Mouse (Mus musculus) liver, embryonic 14.5 days (tissue): Measurements from ENCODE around the gene Naxd. TPM values are rescaled to one million over a fixed set of nuclear protein-coding genes. Genes with fewer than 3 reads are reported as not detected.

Experiments used
- ATAC-seq: fragments of 200-750 bp; cut with Nextera tagmentation; 2 replicates; pipeline ENCODE4 v1.8.0; 2017; ENCODE audit warnings: moderate number of reproducible peaks, mild to moderate bottlenecking, moderate library complexity; ENCODE audit not compliant: insufficient read depth
- DNase-seq, 3 experiments: peaks; one replicate each; pipeline ENCODE4 v3.0.0-alpha.2; 2012 to 2013; ENCODE audit warnings: low read depth in 3 of 3, low spot score in 3 of 3
- H3K27ac ChIP-seq: fragments of 300-500 bp; sonication (generic); 2 replicates; pipeline ENCODE4 v1.5.1; 2014; ENCODE audit warnings: moderate library complexity, mild to moderate bottlenecking, control low read depth, inconsistent platforms
- H3K27me3 ChIP-seq: fragments of 300-500 bp; sonication (generic); 2 replicates; pipeline ENCODE4 v1.6.1; 2014; ENCODE audit warnings: mild to moderate bottlenecking, low read length, moderate library complexity; ENCODE audit not compliant: control insufficient read depth, insufficient read depth
- H3K36me3 ChIP-seq: fragments of 300-500 bp; sonication (generic); replicated peaks from 2 replicates; pipeline ENCODE4 v1.6.1; 2014; ENCODE audit warnings: low read depth; ENCODE audit not compliant: control insufficient read depth, insufficient read depth
- H3K4me1 ChIP-seq, 2 experiments: fragments of 200-500 bp in 1 of 2; fragments of 300-500 bp in 1 of 2; sonication (generic) in 1 of 2; replicated peaks; 2 replicates each; pipeline ENCODE4 v1.6.1; 2012 to 2014; ENCODE audit warnings: antibody characterized with exemption in 1 of 2, inconsistent platforms in 1 of 2, low read length in 1 of 2; ENCODE audit not compliant: control insufficient read depth in 2 of 2, insufficient read depth in 2 of 2
- H3K4me2 ChIP-seq: fragments of 300-500 bp; sonication (generic); 2 replicates; pipeline ENCODE4 v1.6.1; 2014; ENCODE audit warnings: low read depth, mild to moderate bottlenecking, control low read depth, moderate library complexity
- H3K4me3 ChIP-seq, 2 experiments: fragments of 200-500 bp in 1 of 2; fragments of 300-500 bp in 1 of 2; sonication (generic) in 1 of 2; 2 replicates each; pipeline ENCODE4 v1.5.1; 2012 to 2014; ENCODE audit warnings: low read depth in 2 of 2, low read length in 2 of 2, mild to moderate bottlenecking in 2 of 2, control low read depth in 1 of 2, inconsistent platforms in 1 of 2, moderate library complexity in 1 of 2; ENCODE audit not compliant: insufficient read depth in 1 of 2
- H3K9ac ChIP-seq: fragments of 300-500 bp; sonication (generic); replicated peaks from 2 replicates; pipeline ENCODE4 v1.6.1; 2014; ENCODE audit warnings: mild to moderate bottlenecking, control low read depth, moderate library complexity
- H3K9me3 ChIP-seq: fragments of 300-500 bp; sonication (generic); 2 replicates; pipeline ENCODE4 v1.6.1; 2016; ENCODE audit warnings: low read length, mixed read lengths; ENCODE audit not compliant: control insufficient read depth
- CTCF ChIP-seq: IDR thresholded peaks from 2 replicates; pipeline ENCODE4 v1.5.1; 2016; ENCODE audit warnings: antibody characterized with exemption, low read depth, control low read depth
- EP300 ChIP-seq: IDR thresholded peaks from 2 replicates; pipeline ENCODE4 v1.6.1; 2016; ENCODE audit warnings: antibody characterized with exemption, low read depth
- WGBS: fragments of 180-500 bp; shearing (Covaris S2); extraction: QIAGEN DNeasy Blood & Tissue Kit; methylation state at CpG from one replicate; pipeline ENCODE4 v1.1.7; 2014; ENCODE audit not compliant: insufficient replicate concordance; 5-methylcytosine and 5-hydroxymethylcytosine counted together
- polyA plus RNA-seq, 2 experiments: library from polyadenylated mRNA; depleted of rRNA in 1 of 2; stranded (reverse) in 1 of 2; unstranded in 1 of 2; fragments of >200 nt; fragmentation: Nextera tagmentation in 1 of 2; extraction: Ambion mirVana in 1 of 2; gene quantifications; 2 replicates each; pipeline versions ENCODE4 v1.2.1 to v1.2.3; 2012 to 2014

Gene Naxd
- polyA plus RNA-seq, 2 experiments, result 29.8 to 31.9 TPM

DNA sequence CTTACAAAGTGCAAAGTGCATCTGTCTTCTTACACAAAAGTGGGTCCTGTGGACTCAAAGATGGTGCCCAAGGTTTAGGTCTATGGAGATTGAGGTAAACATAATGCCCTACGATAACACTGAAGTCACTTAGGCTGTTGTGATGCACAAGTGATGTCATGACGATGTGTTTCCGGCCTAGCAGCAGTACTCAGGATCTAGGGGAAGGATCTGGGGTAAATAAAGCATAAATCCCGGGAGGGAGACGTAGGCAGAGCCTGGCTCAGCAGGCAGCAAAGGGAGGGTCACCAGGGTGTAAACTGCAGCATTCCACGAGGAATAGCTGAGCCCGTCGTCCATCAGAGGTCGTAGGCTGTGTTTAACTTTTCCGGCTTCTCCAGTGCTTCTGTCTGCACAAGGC lies 11.6 kb downstream of the Naxd start:
- no peak for ATAC-seq
- Histone ChIP-seq H3K36me3 (peaks cover 41% of the 10 kb centered on the region), H3K27me3 (no peaks in the 10 kb centered on the region), H3K27ac (no peak overlapping the region), H3K4me1 (peaks cover 8 to 18% of the 10 kb centered on the region in 2 experiments; a peak in 3 of 4 replicates), H3K9me3 (no peaks in the 10 kb centered on the region), H3K9ac (no peak overlapping the region), H3K4me3 (no peak overlapping the region), H3K4me2 (no peak overlapping the region)
- TF ChIP-seq CTCF (no peak), EP300 (no peak)
- DNase-seq, result no peak
- WGBS, result 83% methylated on average over 10 of the region's 10 CpGs

DNA sequence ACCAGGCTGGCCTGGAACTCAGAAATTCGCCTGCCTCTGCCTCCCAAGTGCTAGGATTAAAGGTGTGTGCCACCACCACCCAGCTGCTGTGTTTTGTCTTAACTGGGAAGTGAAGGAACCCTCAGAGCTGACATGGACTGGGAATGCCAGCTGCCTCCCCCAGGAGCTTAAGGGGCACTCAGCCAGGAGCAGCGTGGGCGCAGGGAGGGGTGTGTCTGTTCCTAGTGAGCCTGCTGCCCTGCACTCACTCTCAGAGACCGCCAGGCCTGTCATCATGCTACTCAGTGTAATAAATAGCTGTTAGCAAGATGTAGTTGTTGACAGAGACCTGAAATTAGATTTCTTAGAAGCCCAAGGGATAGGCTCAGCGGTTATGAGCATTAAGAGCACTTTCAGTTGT lies 13.7 kb downstream of the Naxd start:
- no peak for ATAC-seq
- Histone ChIP-seq H3K27me3 (no peaks in the 10 kb centered on the region), H3K4me1 (peaks cover 8 to 18% of the 10 kb centered on the region in 2 experiments; a peak in 3 of 4 replicates), H3K27ac (no peak overlapping the region), H3K9ac (no peak overlapping the region), H3K36me3 (peaks cover 29% of the 10 kb centered on the region), H3K4me2 (no peak overlapping the region), H3K9me3 (no peaks in the 10 kb centered on the region), H3K4me3 (no peak overlapping the region)
- WGBS, result 78% methylated on average over 5 of the region's 5 CpGs
- DNase-seq, result no peak
- TF ChIP-seq CTCF, result no peak
- no peak for TF ChIP-seq EP300

DNA sequence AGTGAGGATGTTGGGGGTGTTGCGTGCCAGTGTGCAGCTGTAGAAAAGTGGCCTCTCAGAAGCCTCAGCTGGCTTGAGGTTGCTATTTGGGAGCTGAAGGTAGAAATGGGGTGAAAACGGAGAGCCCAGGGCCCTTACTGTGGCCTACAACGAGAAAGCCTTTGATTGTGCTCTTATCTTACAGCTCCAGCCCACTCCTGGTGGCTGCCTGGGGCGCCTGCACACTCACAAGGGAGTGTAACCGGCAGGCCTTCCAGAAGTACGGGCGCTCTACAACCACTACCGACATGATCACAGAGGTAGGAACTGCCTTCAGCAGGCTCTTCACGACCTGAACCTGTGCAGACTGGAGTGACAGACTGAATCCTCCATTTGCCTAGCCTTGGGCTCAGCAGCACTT lies 15.4 kb downstream of the Naxd start:
- peak; percentile 88 for ATAC-seq
- peak; percentile 52 to 74 (median 62) for DNase-seq
- Histone ChIP-seq H3K27ac (peak overlapping the region; percentile 66), H3K36me3 (peaks cover 26% of the 10 kb centered on the region), H3K9ac (no peak overlapping the region), H3K9me3 (no peaks in the 10 kb centered on the region), H3K4me1 (peaks cover 8 to 18% of the 10 kb centered on the region in 2 experiments; a peak in 3 of 4 replicates), H3K4me2 (peak overlapping the region; percentile 38), H3K27me3 (no peaks in the 10 kb centered on the region), H3K4me3 (no peak overlapping the region)
- TF ChIP-seq CTCF (peak; percentile 59), EP300 (peak; percentile 52)
- 23% methylated on average over 9 of the region's 9 CpGs for WGBS

DNA sequence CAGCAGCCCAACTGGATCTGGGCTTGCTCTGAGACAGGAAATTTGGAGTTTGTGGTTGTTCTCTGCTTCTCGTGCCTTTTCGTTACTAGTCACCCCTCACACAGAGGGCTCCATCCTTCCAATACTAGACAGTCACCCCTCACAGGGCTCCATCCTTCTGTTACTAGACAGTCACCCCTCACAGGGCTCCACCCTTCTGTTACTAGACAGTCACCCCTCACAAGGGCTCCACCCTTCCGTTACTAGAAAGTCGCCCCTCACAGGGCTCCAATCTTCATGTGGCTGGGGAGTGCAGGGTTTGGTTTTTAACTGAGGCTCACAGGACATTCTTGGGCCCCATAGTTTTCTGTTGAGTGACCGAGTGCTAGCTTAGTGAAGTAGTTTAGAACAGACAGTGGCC lies 15.9 kb downstream of the Naxd start:
- ATAC-seq, result peak; percentile 58
- Histone ChIP-seq H3K27ac (peak overlapping the region; percentile 66), H3K27me3 (no peaks in the 10 kb centered on the region), H3K4me3 (no peak overlapping the region), H3K9ac (peak overlapping the region; percentile 13; the same call in 1 of the 2 replicates), H3K4me2 (peak overlapping the region; percentile 38), H3K9me3 (no peaks in the 10 kb centered on the region), H3K36me3 (peaks cover 26% of the 10 kb centered on the region), H3K4me1 (peaks cover 8 to 18% of the 10 kb centered on the region in 2 experiments; a peak in 3 of 4 replicates)
- 39% methylated on average over 5 of the region's 5 CpGs for WGBS
- DNase-seq, result peak in 1 of 3 experiments; percentile 69
- TF ChIP-seq EP300 (no peak), CTCF (no peak)

DNA sequence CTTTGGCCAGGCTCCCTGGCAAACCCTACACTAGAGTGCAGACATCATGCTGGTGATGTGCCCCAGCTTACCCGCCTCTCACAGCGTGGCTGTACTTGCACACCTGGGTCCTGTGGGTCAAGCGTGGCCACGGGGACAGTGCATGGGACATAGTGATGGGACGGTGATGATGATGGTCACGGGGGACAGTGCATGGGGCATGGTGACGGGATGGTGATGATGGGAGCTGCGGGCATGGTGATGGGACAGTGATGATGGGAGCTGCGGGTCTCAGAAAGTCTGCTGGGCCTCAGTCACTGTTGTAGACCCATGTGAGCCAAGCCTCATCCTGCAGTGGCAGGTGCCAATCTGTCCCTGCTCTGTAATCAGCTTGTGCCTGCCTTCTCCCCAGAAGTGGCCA lies 19.0 kb downstream of the Naxd start:
- no peak for TF ChIP-seq CTCF
- no peak for TF ChIP-seq EP300
- WGBS, result 87% methylated on average over 9 of the region's 9 CpGs

More for the DNA sequence above, 19.0 kb downstream of the Naxd start:
- Histone ChIP-seq H3K4me1 (peaks cover 8 to 18% of the 10 kb centered on the region in 2 experiments; a peak in 3 of 4 replicates), H3K4me3 (no peak overlapping the region), H3K4me2 (no peak overlapping the region), H3K9ac (no peak overlapping the region), H3K27ac (no peak overlapping the region), H3K27me3 (no peaks in the 10 kb centered on the region), H3K9me3 (no peaks in the 10 kb centered on the region), H3K36me3 (peaks cover 15% of the 10 kb centered on the region)
- DNase-seq (no peak), ATAC-seq (no peak)
